Mouse (Mus musculus): ENCODE measurements around the gene Rem1.

The Rem1 gene

DNA sequence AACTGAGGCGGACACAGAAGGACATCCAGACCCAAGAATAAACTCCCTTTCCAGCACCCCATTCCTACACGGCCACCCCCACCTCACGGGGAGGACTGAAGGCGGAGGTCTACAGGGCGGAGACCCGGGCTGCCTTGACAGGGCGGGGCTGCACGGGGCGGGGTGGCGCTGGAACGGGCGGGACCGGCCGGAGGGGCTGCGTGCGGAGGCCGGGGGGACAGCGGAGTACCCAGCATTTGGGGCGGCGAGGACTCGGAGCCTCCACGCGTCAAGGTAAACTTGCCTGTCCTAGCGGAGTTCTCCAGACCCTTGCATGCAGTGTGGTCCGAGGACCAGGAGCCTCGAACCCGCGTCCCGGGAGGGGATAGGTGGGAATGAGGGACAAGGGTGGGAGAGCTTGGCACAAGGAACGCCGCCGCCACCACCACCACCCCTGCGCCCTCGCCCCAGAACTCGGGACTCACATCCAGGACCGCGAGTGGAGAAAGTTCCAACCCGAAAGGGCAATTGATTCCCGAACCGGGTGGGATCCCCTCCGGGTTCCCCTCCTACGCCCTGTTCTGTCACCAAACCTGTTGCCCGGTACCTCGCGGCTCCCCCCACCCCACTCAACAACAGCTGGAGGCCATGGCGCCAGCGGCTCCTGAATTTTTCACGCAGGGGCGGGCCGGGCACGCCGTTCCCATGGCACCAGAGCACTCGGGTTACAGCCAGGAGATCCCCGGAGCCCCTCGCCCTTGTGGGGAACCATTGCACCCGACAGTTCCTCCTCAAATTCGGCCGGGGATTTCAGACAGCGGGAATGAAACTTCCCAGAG is at the start of gene Rem1:
TSS of gene Rem1 (plus strand) at position 178 of the 818 bp plus-strand sequence.
- DNase-seq (ENCODE audit: low spot score): no peak

DNA sequence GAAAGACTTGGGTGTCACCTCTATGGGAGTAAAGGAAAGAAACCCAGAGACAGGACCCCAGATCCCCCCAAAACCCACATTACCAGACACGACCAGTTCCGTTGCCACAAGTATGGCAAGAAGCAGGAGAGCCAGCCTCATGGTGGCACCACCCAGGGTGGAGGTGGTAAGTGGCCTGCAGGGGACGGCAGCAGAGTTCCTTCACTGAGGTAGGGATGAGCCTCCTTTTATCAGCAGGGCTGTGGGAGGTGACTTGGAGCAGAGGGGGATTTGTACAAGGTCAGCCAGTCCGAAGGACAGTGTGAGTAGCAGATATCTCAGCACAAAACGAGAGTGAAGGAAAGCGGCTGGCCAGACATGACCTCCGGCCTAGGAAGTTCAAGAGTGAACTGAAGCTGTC is 46.6 kb upstream of the Rem1 start, which contains the start of gene Defb19:
TSS of gene Defb19 (minus strand) at position 206 of the 400 bp plus-strand sequence.
- DNase-seq (ENCODE audit: low spot score): no peak

DNA sequence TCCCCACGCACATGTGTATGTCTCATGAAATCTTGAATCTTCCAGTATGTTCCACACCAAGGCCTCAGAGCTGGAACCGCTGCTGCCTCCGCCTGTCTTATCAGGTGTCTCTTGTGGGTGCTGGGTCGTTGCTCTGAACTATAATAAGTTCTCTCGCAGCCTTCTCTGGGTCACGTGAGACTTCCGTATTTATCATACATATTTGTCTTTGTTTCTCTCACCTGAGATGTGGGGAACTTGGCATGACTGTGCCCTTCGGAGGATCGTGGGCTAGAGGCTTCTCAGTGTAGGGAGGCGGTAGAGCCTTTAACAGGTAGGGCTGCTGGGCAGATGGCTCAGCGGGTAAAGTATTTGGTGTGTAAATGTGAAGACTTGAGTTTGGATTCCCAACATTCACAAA is 46.1 kb upstream of the Rem1 start:
- no peak for DNase-seq (ENCODE audit: low spot score)

DNA sequence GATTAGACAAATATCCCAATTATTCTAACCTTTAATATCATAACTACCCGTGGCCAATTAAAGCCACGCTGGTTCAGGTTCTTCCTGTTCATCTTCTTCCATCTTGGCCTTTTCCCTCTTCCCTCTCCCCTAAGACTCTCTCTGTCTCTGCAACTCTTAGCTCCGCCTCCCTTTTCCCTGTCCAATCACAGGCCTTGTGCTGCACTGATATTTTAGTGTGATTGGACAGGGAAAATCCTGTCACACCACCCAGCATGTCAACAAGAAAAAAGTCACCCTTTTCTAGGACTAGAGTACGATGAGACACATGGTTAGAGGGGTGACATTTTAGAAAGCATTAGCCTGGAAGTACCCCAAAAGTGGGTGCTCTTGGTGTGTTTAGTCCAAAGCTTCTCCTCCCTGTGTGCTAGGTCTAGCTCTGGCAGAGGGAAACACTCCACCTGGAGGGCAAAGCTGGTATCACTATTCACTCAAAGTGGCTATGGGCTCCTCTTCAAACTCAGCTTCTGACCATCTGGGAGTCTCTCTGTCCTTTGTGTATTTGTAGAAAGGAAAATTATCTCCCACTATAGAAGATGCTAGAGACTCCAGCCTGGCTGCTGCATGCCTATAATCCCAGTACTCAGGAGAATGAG is 39.7 kb upstream of the Rem1 start:
- no peak for DNase-seq (ENCODE audit: low spot score)

DNA sequence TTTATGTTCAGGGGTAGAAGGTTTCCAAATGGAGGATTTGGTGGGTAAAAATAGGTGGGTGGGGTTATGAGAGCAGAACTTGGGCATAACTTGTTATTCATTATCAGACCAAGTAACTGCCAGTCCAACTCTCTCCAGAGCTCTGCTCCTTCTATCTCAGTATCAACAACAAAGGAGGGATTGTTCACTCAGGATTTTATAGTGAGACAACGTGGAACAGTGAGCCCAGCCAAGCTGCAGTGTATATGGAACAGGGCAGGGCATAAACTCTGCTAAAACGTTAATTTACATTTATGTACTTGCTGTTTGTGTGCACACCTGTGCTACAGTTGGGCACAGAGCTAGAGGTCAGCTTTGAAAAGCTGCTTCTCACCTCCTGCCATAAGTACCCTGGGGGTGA is 38.3 kb upstream of the Rem1 start:
- DNase-seq (ENCODE audit: low spot score): no peak

DNA sequence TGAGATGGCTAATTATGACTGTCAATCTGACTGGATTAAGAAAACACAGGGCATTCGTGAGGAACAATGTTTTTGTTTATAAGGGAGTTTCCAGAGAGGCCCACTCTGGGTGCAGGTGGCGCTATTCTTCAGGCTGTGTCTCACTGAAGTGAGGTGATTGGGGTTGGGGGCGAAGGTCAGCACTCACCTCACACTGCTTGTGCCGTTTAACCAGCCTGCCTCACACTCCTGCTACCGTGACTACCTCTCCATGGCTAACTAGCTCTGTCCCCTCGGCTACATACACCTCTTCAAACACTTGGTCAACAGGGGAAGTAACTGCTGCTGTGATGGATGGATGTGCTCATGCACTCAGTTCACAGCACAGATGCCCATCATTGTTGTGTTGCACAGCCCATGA is 37.7 kb upstream of the Rem1 start:
- no peak for DNase-seq (ENCODE audit: low spot score)

DNA sequence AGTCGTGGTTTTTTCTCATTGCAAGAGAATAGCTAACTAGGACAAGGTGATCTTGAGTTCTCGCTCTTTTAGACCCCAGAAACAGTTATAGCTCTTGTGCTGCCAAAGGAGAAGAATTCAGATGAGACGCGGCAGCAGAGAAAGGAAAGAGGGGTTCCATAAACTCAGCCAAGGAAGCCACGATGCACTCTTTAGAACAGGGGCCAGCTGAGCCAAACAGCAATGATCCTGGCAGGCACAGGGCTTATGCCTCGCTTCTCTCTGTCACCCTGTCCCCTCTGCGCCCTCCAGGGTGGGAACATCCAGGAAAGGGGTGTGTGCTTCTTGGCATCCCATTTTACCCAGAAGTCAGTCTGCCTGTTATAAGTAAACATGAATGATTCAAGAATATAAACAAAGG is 27.5 kb upstream of the Rem1 start, which contains the start of gene Defb45:
TSS of gene Defb45 (minus strand) at position 101 of the 400 bp plus-strand sequence.
- DNase-seq (ENCODE audit: low spot score): no peak

DNA sequence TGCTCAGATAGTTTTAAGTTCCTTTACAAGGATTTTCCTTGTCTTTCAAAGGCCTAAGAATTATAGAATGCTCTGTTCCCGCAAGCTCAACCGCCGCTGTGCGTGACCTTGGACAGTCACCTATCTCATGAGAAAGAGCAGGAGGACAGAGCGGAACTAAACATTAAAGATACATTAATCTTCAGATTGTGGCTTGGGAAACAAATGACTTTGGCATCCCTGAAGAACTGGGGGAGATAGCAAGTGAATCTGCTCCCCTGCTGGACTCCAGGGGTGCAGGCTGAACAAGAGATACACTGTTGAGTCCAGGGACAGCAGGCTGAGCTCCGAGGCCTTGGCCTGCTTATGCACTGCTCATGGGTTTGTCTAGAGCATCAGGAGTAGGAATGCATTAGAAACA is 26.7 kb upstream of the Rem1 start:
- no peak for DNase-seq (ENCODE audit: low spot score)

DNA sequence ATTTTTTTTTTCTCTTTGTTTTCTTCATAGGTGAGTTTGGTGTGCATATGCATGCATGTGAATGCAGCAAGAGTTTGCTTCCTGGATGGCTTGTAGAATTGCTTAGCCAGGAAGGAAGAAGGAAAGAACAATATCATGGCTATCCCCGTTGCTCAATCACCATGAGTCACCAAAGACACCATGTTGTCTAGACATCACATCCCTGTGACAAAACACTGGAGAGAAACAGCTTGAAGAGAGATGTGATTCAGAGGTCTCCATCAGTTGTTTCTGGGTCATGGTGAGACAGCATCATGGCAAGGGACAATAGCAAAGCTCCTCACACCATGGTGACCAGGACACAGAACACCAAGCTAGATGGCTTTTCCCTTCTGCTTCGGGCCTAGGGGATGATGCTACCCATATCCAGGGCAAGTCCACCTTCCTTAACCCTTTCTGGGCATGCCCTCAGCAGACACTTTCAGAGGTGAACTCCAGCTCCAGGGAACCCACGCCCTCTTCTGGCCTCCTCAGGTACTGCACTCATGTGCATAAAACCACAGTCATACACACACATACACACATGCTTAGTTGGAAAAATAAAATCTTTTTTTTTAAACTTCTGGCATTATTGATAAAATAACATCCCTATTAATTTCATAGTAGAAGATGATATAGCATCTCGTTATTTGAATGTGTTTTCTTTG is 25.3 kb upstream of the Rem1 start:
- DNase-seq (ENCODE audit: low spot score): no peak

DNA sequence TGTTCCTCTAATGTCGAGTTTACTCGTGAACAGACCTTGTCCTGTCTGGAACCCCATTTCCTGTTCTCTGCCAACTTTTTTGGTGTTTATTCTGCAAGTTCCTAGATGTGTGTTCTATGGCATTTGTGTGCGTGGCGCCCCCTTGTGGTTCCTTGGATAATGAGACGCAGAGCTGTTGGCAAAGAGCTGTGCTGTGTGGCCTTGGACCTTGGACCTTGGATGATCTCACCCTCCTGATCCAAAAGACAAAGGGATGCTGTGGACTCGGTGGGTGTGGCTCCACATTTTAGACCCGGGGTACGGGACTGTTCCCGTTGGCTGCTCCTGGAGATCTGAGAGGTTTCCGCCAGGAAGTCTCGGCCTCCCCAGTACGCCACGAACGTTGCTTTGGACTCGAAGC is 22.7 kb upstream of the Rem1 start, which contains the start of gene Defb36:
TSS of gene Defb36 (plus strand) at position 271 of the 400 bp plus-strand sequence.
- no peak for DNase-seq (ENCODE audit: low spot score)

DNA sequence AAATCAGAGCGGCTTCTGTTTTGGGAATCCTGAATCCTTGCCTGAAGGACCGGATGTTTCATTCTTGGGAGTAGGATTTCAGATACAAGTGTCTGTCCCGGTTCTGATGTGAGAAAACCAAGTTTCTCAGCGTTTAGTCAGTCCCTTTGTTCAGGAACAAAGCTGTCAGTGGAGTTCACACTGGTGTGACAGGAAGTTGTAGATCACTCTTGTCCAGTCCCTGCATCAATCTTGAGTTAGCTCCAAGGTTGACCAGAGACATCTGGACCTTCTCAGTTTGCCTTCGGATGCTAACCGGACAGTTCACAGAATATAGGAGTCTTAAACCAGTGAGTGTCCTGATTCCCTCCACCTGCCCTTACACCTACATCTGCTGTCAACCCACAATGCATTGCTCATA is 19.0 kb upstream of the Rem1 start:
- no peak for DNase-seq (ENCODE audit: low spot score)

DNA sequence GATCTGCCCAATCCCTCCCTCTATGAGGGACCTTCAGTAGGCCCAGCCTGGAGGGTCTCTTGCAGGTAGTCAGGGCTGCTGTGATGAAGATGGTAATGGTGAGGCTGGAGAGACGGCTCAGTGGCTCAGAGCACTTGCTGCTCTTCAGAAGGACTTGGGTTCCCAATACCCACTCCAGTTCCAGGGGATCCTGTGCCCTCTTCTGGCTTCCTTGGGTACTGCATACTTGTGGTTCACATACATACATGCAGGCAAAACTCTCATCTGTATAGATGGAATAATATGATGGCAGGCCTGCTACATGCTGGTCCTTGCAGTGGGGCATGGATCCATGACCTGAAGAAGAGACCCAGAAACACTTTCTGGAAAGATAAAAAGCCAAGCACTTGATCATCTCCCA is 18.0 kb upstream of the Rem1 start:
- DNase-seq (ENCODE audit: low spot score): no peak

DNA sequence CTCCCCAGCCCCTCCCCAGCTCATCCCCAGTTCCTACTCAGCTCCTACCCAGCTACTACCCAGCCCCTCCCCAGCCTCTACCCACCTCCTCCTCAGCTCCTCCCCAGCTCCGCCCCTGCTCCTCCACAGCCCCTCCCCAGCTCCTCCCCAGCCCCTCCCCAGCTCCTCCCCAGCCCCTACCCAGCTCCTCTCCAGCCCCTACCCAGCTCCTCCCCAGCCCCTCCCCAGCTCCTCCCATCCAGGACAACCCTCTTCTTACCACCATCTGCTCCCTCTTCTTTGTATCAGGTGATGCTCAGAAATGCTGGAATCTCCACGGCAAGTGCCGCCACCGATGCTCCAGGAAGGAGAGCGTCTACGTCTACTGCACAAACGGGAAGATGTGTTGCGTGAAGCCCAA is 14.6 kb upstream of the Rem1 start:
- no peak for DNase-seq (ENCODE audit: low spot score)

DNA sequence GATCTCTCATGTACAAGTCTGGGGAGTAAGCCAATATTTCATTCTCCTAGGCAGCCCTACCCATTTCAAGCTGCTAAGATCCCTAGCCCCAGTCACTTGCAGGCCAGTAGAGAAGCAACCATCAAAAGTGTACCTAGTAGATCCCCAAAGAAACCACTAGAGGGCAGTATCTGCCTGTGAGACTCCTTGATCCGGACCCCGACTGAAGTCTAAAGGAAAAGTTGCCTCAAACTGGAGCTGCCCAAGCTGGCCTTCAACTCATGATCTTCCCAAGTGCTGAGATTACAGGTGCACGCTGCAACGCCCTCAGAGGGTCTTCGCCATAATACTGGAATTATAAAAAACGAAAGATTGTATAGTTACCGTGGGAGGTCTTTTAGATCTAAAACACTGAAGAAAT is 11.2 kb upstream of the Rem1 start:
- peak; percentile 48 for DNase-seq (ENCODE audit: low spot score)

DNA sequence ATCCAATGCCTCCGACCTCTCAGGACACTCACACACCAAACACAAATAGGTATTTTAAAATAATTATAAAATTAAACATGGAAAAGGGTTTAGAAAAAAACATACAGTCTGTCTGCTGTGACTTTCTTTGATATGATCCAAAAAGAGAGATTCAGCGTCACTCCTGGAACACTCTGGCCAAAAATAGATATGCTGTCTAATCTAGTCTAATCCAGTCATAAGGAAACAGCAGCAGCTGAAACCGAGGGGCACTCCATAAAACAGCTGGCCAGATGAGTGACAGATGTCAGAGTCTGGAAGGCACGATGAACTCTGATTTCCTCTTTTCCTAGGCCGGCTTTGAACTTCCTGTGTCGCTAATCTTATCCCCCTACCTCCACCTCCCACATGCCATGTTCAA is 10.3 kb upstream of the Rem1 start:
- no peak for DNase-seq (ENCODE audit: low spot score)

DNA sequence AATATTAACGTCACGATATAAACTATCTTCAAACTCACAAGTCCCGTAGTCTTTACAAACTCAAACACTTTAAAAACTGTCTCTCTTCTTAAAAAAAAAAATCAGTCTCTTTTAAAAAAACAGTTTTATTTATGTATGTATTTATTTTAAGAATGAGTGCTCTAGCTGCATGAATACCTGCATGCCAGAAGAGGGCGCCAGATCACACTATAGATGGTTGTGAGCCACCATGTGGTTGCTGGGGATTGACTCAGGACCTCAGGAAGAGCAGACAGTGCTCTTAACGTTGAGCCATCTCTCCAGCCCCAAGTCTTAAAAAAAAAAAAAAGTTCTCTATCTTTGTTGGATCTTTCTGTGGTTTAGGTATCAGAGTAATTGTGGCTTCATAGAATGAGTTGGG is 9.4 kb upstream of the Rem1 start:
- no peak for DNase-seq (ENCODE audit: low spot score)

DNA sequence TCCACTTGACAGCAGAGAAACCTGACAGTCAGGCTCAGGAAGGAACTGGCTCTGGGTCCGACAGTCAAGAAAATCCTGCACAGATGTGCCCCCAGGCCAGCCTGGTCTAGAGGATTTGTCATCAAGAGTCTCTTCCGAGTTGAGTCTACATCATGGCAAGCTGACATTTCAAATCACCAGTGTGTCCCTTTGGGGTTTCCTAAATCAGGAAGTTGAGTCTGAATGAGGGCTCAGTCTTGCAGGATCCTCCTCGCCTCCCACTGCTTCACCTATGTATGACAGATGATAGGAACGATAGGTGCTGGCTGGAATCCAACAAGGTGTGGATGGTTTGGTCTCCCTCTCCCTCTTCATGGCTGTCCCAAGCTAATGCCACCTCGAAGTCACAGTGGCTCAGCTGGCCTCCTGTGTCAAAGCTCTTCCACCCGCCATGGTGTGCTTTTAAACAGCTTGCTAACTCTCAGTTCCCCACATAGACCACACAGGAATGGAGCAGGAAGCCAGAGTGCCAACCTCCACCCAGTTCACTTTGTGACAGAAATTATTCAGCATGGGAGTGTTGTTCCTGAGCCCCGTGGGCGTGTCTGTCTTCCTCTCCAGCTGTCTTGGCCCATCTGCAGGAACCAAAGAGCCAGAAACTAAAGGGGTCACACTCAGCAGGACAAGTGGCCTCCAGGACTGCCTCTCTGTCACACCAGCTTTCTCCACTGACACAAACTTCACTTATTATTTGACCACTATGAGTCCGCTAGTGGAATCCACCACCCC is 6.2 kb upstream of the Rem1 start:
- DNase-seq (ENCODE audit: low spot score): no peak

DNA sequence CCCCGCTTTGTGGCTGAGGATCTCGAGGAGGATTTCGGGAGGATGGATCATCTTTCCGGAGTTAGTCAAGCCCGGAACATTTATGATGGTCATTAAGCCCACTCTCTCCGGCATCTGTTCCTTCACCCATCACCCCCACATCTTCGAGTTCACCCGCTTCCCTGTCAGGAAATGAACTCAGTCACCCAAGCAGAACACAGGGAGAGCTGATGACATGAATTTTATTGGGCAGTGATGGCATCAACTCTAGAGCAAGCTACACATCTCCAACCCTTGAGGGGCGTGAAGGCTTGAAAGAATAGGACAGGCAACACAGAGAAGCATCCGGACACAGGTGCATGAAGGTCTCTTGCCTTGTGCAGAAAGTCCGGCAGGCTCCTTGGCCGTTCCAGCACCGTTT is 4.6 kb upstream of the Rem1 start:
- DNase-seq (ENCODE audit: low spot score): no peak

DNA sequence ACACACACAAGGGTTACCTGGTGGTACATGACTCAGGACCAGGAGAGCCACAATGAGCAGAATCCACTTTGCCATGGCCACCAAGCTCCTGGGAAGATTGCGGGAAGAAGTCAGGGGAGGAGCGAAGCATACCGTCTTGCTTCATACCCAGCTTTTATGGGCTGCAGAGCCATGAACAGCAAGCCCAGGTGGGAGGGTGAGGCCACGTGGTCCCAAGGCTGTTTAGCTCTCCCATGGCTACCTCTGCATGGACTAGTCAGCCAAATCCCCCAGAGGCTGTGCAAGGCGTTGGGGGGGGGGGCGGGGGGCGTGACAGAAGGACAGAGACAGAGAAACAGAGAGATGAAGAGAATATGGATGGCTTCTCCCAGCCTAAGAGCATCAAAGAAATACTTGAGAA is 3.8 kb upstream of the Rem1 start, which contains the start of gene Defb25:
TSS of gene Defb25 (minus strand) at position 101 of the 400 bp plus-strand sequence.
- DNase-seq (ENCODE audit: low spot score): no peak

DNA sequence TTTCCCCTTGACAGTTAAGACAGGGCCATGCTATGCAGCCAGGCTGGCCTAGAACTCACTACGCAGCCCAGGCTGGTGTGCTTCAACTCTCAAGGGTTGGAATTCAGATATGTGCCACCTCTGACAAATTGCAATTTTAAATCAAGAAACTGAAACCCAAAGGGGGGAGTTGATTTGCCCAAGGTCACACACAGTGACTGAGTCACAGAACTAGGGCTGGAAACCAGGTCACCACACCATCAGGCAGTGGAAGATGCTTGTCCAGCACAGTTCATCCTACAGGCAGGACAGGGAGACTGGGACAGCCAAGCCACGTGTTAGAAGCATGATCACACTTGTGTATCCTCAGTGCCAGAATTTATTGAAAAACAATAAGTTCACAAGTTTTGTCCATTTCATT is 2.2 kb upstream of the Rem1 start:
- DNase-seq (ENCODE audit: low spot score): no peak

DNA sequence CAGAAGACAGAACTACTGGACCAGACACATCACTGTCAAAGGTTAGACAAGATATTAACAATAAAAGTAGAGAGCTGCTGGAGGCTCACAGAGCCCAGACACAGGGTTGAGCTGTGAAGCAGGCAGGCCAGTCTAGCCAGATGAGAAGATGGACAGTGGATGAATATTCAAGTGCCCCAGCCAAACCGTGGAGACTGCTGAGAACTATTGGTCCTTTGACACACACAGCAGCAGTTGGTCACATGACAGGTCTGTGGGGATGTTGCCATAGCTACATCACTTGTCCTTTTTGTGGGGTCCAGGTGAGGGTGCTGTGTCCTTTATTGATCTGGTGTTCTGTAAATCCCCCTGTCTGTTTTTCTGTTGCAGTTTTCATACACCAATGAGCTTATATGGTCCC is 1.5 kb upstream of the Rem1 start:
- DNase-seq (ENCODE audit: low spot score): no peak

DNA sequence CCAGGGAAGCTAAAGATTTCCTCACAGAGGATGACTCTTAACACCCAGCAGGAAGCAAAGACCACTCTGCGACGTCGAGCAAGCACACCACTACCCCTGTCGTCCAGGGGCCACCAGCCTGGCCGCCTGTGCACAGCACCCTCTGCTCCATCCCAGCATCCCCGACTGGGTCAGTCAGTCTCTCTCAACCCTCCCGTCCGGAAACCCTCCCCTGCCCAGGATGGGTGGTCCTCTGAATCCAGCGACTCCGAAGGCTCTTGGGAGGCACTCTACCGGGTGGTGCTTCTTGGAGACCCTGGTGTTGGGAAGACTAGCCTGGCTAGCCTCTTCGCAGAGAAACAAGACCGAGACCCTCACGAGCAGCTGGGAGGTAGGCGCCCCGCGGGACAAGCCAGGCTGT is 1.3 kb downstream of the Rem1 start:
- DNase-seq (ENCODE audit: low spot score): no peak

All from layer of hippocampus, adult 9-10 months (tissue).